Mouse (Mus musculus) cerebellum, adult 8-10 months (tissue): ENCODE data around the gene Polr3e.

Experiments used
- DNase-seq: peaks from one replicate; pipeline ENCODE4 v3.0.0; 2022

Polr3e gene

DNA sequence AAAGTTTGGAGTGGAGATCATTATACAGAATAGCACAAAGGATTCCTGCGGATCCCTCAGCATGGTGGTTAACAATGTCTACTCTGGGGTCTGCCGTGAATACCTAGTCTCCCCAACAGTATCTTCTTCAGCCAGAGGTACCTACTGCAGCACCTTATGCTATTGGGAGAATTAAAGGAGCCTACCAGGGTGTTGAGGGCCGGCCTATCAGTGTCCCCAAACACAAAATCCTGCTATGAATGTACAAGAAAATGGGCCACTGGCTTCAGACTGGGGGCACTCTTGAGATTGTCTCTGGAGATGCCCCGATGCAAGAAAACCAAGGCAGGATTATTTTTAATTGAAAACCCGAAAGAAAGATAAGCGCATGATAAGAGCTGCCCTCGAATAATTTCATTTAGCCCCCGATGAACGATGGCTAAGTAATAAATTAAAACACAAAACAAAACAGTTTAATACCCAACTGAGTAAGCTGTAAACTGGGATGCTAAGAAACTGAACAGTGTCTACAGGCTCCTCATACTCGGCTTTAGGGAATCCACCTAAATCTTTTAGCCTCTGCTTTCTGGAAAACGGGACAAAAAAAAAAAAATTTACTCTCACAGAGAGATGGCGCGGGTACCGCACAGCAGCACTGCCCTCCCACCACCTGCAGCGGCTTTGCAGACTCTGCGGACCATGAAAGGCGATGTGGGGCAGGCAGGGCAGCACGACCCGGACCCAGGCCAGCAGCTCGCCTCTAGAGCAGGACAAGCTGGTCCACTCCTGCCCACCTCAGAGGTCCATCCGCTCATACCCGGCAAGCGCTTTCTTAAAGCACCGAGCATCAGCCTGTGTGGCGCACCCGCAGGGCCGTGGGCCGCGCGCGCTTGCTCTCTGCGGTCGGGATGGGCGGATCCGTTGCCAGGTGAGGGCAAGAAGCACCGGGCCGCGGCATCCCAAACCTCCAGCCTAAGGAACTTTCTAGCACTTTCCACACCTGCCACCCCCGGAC lies 63.7 kb downstream of the Polr3e start:
- DNase-seq: peak; percentile 33

DNA sequence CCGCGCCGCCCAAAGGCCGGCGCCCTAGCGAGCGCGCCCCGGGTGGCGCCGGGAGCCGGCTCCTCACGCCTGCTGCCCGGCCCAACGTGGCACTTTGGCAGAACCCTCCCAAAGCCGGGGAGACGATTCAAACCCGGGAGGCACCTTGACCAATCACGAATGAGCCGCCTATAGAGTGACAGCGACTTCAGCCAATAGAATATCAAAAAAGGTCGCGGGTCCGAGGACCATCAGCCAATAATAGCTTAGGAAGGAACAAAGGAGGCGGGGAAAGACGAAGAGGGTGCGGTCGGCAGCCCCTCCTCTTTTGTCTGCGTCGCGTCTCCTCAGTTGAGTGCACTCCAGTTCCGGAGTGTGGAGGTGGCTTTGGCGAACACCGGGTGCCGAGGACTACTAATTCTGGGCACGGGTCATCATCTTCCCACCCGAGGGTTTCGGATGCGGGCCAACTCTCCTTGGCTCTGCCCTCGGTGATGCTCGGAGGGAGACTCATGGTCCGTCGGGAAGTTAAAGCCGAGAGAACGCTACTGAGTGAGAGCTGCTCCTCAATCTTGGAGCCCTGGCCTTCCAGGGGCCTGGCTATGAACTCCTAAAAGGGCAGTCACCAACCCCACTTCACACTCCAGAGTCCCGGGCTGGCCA lies 64.8 kb downstream of the Polr3e start, which contains the start of the genes Cdr2 and Mfsd13b:
TSS of gene Cdr2 (minus strand) at position 113 of the 642 bp plus-strand sequence.
TSS of gene Mfsd13b (plus strand) at position 310 of the 642 bp plus-strand sequence.
- peak; percentile 97 for DNase-seq

DNA sequence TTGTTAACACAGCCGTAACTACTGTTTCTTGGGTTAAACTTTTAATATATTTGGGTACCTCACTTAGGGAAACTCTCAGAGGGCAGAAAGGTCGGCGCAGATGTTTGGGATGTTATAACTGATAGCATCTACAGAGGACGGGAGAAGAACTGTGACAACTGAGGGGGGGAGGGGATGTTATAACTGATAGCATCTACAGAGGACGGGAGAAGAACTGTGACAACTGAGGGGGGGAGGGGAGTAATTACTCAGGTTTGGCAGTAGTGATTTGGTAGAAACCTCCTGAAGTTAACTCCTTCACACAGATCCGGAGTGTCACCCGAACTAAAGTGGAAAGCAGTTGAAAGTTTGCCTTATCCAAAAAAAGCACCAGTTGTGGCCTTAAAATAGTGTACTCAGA lies 65.4 kb downstream of the Polr3e start:
- no peak for DNase-seq

DNA sequence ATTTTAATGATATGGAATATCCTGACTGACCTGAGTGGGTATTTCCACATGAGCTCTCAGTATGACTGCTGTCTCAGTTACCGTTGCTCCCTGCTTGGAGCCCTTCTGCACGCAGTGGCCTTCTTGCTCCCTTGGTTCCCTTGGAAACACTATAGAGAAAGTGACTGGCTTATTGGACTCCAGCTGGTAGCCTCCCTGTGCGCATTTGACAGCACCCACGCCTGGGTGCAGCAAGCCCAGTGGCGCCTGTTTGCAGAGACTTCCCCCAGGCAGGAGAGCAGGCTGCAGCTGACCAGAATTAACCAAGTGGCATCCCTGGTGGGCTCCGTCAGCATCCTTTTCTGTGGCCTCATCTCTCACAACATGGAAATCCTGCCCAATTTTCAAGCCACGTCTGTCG lies 73.6 kb downstream of the Polr3e start:
- no peak for DNase-seq
